Mouse (Mus musculus) spleen, embryonic (tissue): ENCODE measurements around the gene Bik.

Source experiments
- CTCF ChIA-PET: fragments of 350-600 bp; sonication (Branson Sonifier 250); formaldehyde crosslinking; loops from one replicate; lab custom pipeline; 2022; lab: Charles Lee

Gene Bik

GRCm38 (mm10) chr15:83526424-83527091 is at the start of gene Bik:
TSS of gene Bik (plus strand) at chr15:83526862.
- CTCF ChIA-PET: no interaction called here

GRCm38 (mm10) chr15:83478096-83478495 is 48.6 kb upstream of the Bik start:
- CTCF ChIA-PET: no interaction called here

GRCm38 (mm10) chr15:83479818-83480217 is 46.8 kb upstream of the Bik start:
- CTCF ChIA-PET: no interaction called here

GRCm38 (mm10) chr15:83481236-83481780 is 45.4 kb upstream of the Bik start:
- CTCF ChIA-PET: no interaction called here

- CTCF ChIA-PET: interaction anchor here (0.9 kb wide), 1 partner anchor 16 kb away, joined by 3 read pairs; no protein-coding TSS in a partner anchor
These were observed 43.9 kb upstream of the Bik start for GRCm38 (mm10) chr15:83482645-83483224.

- CTCF ChIA-PET: interaction anchor here (0.6 kb wide), 2 partner anchors 31 to 90 kb away, joined by 3 to 4 read pairs; no protein-coding TSS in a partner anchor
These were observed 43.2 kb upstream of the Bik start for GRCm38 (mm10) chr15:83483482-83483881.

- CTCF ChIA-PET: interaction anchor here (0.6 kb wide), 2 partner anchors 10 to 91 kb away, joined by 4 read pairs; no protein-coding TSS in a partner anchor
These were observed 42.4 kb upstream of the Bik start for GRCm38 (mm10) chr15:83484311-83484710.

GRCm38 (mm10) chr15:83487477-83488115 is 39.1 kb upstream of the Bik start:
- CTCF ChIA-PET: interaction anchor here (0.7 kb wide), 1 partner anchor 12 kb away, joined by 3 read pairs; no protein-coding TSS in a partner anchor

- CTCF ChIA-PET: no interaction called here
These were observed 37.2 kb upstream of the Bik start for GRCm38 (mm10) chr15:83489471-83489870.

GRCm38 (mm10) chr15:83491891-83492290 is 34.8 kb upstream of the Bik start:
- CTCF ChIA-PET: no interaction called here

- CTCF ChIA-PET: no interaction called here
These were observed 32.6 kb upstream of the Bik start for GRCm38 (mm10) chr15:83493856-83494571.

GRCm38 (mm10) chr15:83494572-83494920 is 32.1 kb upstream of the Bik start:
- CTCF ChIA-PET: no interaction called here

- CTCF ChIA-PET: no interaction called here
These were observed 31.5 kb upstream of the Bik start for GRCm38 (mm10) chr15:83495195-83495594.

GRCm38 (mm10) chr15:83495787-83496367 is 30.8 kb upstream of the Bik start:
- CTCF ChIA-PET: no interaction called here

- CTCF ChIA-PET: no interaction called here
These were observed 29.4 kb upstream of the Bik start for GRCm38 (mm10) chr15:83497299-83497698.

- CTCF ChIA-PET: interaction anchor here (0.6 kb wide), 2 partner anchors 11 to 114 kb away, joined by 3 read pairs; no protein-coding TSS in a partner anchor
These were observed 27.4 kb upstream of the Bik start for GRCm38 (mm10) chr15:83499211-83499755.

- CTCF ChIA-PET: interaction anchor here (0.5 to 1.4 kb wide), 2 partner anchors 108 to 1182 kb away, joined by 3 to 5 read pairs; no protein-coding TSS in a partner anchor
These were observed 26.3 kb upstream of the Bik start for GRCm38 (mm10) chr15:83500352-83500751.

GRCm38 (mm10) chr15:83501483-83501882 is 25.2 kb upstream of the Bik start:
- CTCF ChIA-PET: interaction anchor here (0.7 kb wide), 1 partner anchor 9 kb away, joined by 6 read pairs; no protein-coding TSS in a partner anchor

GRCm38 (mm10) chr15:83509950-83510804 is 16.5 kb upstream of the Bik start:
- CTCF ChIA-PET: interaction anchor here (0.6 to 0.7 kb wide), 2 partner anchors 9 to 86 kb away, joined by 6 read pairs; no protein-coding TSS in a partner anchor
